ENCODE assay signal across 8 mouse cellular contexts in genomic region chr14:21854271-21854670, GRCm38 (mm10). TPM values are rescaled to one million over a fixed set of nuclear protein-coding genes. Genes with fewer than 3 reads are reported as not detected.
DNase-seq lines count a peak whose midpoint lies in the region; TF ChIP-seq lines count a peak whose summit lies in the region.
"Had no signal": no experiment of that assay in that cellular context is flagged by ENCODE, and none has a peak within 500 bp of the region (broad histone marks: within the 10 kb centered on the region; RNA-seq: fewer than 3 reads in every experiment).

No protein-coding gene starts in this region.

- TF ChIP-seq RAD21 in MEL (IDR thresholded peaks at IDR 0.05; ENCODE audit: low read depth, low read length) = no peak

- TF ChIP-seq EP300 in MEL (IDR thresholded peaks at IDR 0.05; ENCODE audit: low read depth in 1 of 2, low read length in 2 of 2) = no peak

- no peak for TF ChIP-seq CTCF in kidney, adult 2 months (conservative IDR thresholded peaks at IDR 0.05; ENCODE audit: insufficient read depth, insufficient read length, low read depth, low read length)
- TF ChIP-seq CTCF in MEL (IDR thresholded peaks at IDR 0.05 in 2 of 3, conservative IDR thresholded peaks at IDR 0.05 in 1 of 3; ENCODE audit: control insufficient read depth in 1 of 3, insufficient read depth in 1 of 3, low read depth in 2 of 3, low read length in 3 of 3, poor library complexity in 1 of 3, severe bottlenecking in 1 of 3) = no peak
- no peak for TF ChIP-seq CTCF in brain, embryonic 14.5 days (IDR thresholded peaks at IDR 0.05; ENCODE audit: borderline replicate concordance, extremely low read depth, insufficient read depth, insufficient read length)

- H3K4me3 ChIP-seq in kidney, adult 2 months (ENCODE audit: insufficient read depth, low read depth, low read length) = no peak overlapping the region
- no peak overlapping the region for H3K4me3 ChIP-seq in MEL (ENCODE audit: control insufficient read depth in 1 of 2, insufficient read depth in 1 of 2, low read depth in 2 of 2, low read length in 2 of 2)
- no peak overlapping the region for H3K4me3 ChIP-seq in limb, embryonic 10.5 days

- peak; percentile 35 for DNase-seq in kidney, adult 2 months
- DNase-seq in kidney, adult 9 months = no peak
- no peak for DNase-seq in MEL (ENCODE audit: low read depth, low spot score)
- DNase-seq in brain, embryonic 14.5 days (ENCODE audit: low read depth) = peak; percentile 17
- DNase-seq in limb, embryonic 10.5 days (ENCODE audit: low spot score) = no peak
- no peak for DNase-seq in adrenal gland, adult (ENCODE audit: inconsistent age in 2 of 2, low spot score in 1 of 2)
- no peak for DNase-seq in ovary, adult 18-20 months (ENCODE audit: low spot score)

- no peaks in the 10 kb centered on the region; the same call in 1 of the 2 replicates for H3K79me2 ChIP-seq in MEL (ENCODE audit: control insufficient read depth, insufficient read depth, low read length, poor library complexity)

- no peak for TF ChIP-seq POLR2A in kidney, adult 2 months (IDR thresholded peaks at IDR 0.05; ENCODE audit: low read depth, low read length)
- no peak for TF ChIP-seq POLR2A in MEL (IDR thresholded peaks at IDR 0.05; ENCODE audit: control insufficient read depth in 1 of 2, insufficient read depth in 1 of 2, low read depth in 1 of 2, low read length in 2 of 2, poor library complexity in 1 of 2)
- TF ChIP-seq POLR2A in brain, embryonic 14.5 days (IDR thresholded peaks at IDR 0.05; ENCODE audit: borderline replicate concordance, extremely low read depth, insufficient read depth, insufficient read length, poor library complexity, severe bottlenecking) = no peak

- H3K9me3 ChIP-seq in MEL (replicated peaks; ENCODE audit: insufficient read depth, low read length) = no peaks in the 10 kb centered on the region
- H3K9me3 ChIP-seq in limb, embryonic 10.5 days (replicated peaks) = no peaks in the 10 kb centered on the region
- H3K9me3 ChIP-seq: G1E had no signal

- H3K9ac ChIP-seq in MEL (ENCODE audit: control insufficient read depth, low read depth, low read length, poor library complexity, severe bottlenecking) = peak overlapping the region; percentile 72; the same call in 1 of the 2 replicates

- H3K36me3 ChIP-seq in kidney, adult 2 months (ENCODE audit: control insufficient read depth, insufficient read depth, low read length) = no peaks in the 10 kb centered on the region
- peaks cover 0 to 18% of the 10 kb centered on the region in 2 experiments; a peak in 2 of 4 replicates for H3K36me3 ChIP-seq in MEL (ENCODE audit: control insufficient read depth in 1 of 2, insufficient read depth in 2 of 2, low read length in 2 of 2)
- no peaks in the 10 kb centered on the region for H3K36me3 ChIP-seq in limb, embryonic 10.5 days

- no peaks in the 10 kb centered on the region for H3K27me3 ChIP-seq in kidney, adult 2 months (replicated peaks; ENCODE audit: control insufficient read depth, insufficient read depth, low read length)
- H3K27me3 ChIP-seq in MEL (ENCODE audit: control insufficient read depth in 1 of 2, insufficient read depth in 2 of 2, low read length in 2 of 2) = no peaks in the 10 kb centered on the region
- H3K27me3 ChIP-seq in limb, embryonic 10.5 days (ENCODE audit: low read depth, poor library complexity, severe bottlenecking) = peaks cover 55% of the 10 kb centered on the region

- 56% methylated on average over 9 of the region's 9 CpGs for WGBS in kidney, adult 2 months
- 85% methylated on average over 9 of the region's 9 CpGs for WGBS in limb, embryonic 10.5 days

- no peak overlapping the region for H3K27ac ChIP-seq in kidney, adult 2 months (ENCODE audit: insufficient read depth, low read depth, low read length)
- no peak overlapping the region for H3K27ac ChIP-seq in MEL (ENCODE audit: control insufficient read depth, low read depth, low read length)
- peak overlapping the region; percentile 81 for H3K27ac ChIP-seq in limb, embryonic 10.5 days

- H3K4me1 ChIP-seq in kidney, adult 2 months (ENCODE audit: control insufficient read depth, insufficient read depth, low read length) = no peaks in the 10 kb centered on the region
- H3K4me1 ChIP-seq in MEL (ENCODE audit: control insufficient read depth in 1 of 2, insufficient read depth in 2 of 2, low read length in 2 of 2) = peaks cover 7 to 26% of the 10 kb centered on the region in 2 experiments
- H3K4me1 ChIP-seq in limb, embryonic 10.5 days = peaks cover 84% of the 10 kb centered on the region

TF ChIP-seq in MEL, 35 proteins besides CTCF, POLR2A, EP300 and RAD21:
- no peak for TF ChIP-seq CHD1 (IDR thresholded peaks at IDR 0.05; ENCODE audit: low read depth, low read length)
- no peak for TF ChIP-seq KAT2A (conservative IDR thresholded peaks at IDR 0.05; ENCODE audit: low read depth, low read length)
- no peak for TF ChIP-seq HCFC1 (IDR thresholded peaks at IDR 0.05; ENCODE audit: low read depth, low read length)
- TF ChIP-seq MAX (IDR thresholded peaks at IDR 0.05; ENCODE audit: low read length) = no peak
- TF ChIP-seq GABPA (IDR thresholded peaks at IDR 0.05; ENCODE audit: low read depth, low read length) = no peak
- no peak for TF ChIP-seq BHLHE40 (IDR thresholded peaks at IDR 0.05; ENCODE audit: borderline replicate concordance, low read depth, low read length)
- TF ChIP-seq SMC3 (IDR thresholded peaks at IDR 0.05; ENCODE audit: low read depth, low read length) = no peak
- no peak for TF ChIP-seq MYC (IDR thresholded peaks at IDR 0.05; ENCODE audit: low read depth, low read length)
- TF ChIP-seq TCF12 (IDR thresholded peaks at IDR 0.05; ENCODE audit: low read depth, low read length) = no peak
- TF ChIP-seq POLR2AphosphoS2 (IDR thresholded peaks at IDR 0.05; ENCODE audit: low read length) = no peak
- no peak for TF ChIP-seq POLR2AphosphoS5 (IDR thresholded peaks at IDR 0.05; ENCODE audit: borderline replicate concordance, low read depth, low read length)
- no peak for TF ChIP-seq MEF2A (IDR thresholded peaks at IDR 0.05; ENCODE audit: extremely low read depth, insufficient replicate concordance, low read depth, low read length, poor library complexity, severe bottlenecking)
- no peak for TF ChIP-seq MYB (IDR thresholded peaks at IDR 0.05; ENCODE audit: low read depth, low read length)

RNA-seq across cellular contexts. Expression of gene Comtd1, which starts 5.5 kb away (rescaled TPM):
- polyA plus RNA-seq in kidney, adult 2 months (2012; rRNA removed) = 30.3 and 35.2 TPM in 2 replicates
- 31.1 and 36.4 TPM in 2 replicates for total RNA-seq in MEL (2012; rRNA removed)
- polyA plus RNA-seq in MEL (2012; ENCODE audit: insufficient read depth in 1 of 2, insufficient read length in 2 of 2, low read depth in 1 of 2, low replicate concordance in 2 of 2, missing spikeins in 1 of 2) = 10 to 100 TPM in 1 of 2 experiments, not detected in 1; 35.7 TPM
- polyA plus RNA-seq in brain, embryonic 14.5 days (2012; rRNA removed) = 24.4 and 26.9 TPM in 2 replicates
- 20.9 and 29.8 TPM in 2 replicates for polyA plus RNA-seq in limb, embryonic 10.5 days (2016; fragmentation: Nextera tagmentation; extraction: Ambion mirVana)

RNA-seq across cellular contexts. Expression of gene Vdac2, which starts 29.2 kb away (rescaled TPM):
- 140 and 166 TPM in 2 replicates for polyA plus RNA-seq in kidney, adult 2 months (2012; rRNA removed)
- total RNA-seq in MEL (2012; rRNA removed) = 247 and 248 TPM in 2 replicates
- 100 to 1,000 TPM in 1 of 2 experiments, 10 to 100 TPM in 1; 74.9 to 327 TPM for polyA plus RNA-seq in MEL (2012; ENCODE audit: insufficient read depth in 1 of 2, insufficient read length in 2 of 2, low read depth in 1 of 2, low replicate concordance in 2 of 2, missing spikeins in 1 of 2)
- polyA plus RNA-seq in brain, embryonic 14.5 days (2012; rRNA removed) = 140 and 150 TPM in 2 replicates
- 301 and 316 TPM in 2 replicates for polyA plus RNA-seq in limb, embryonic 10.5 days (2016; fragmentation: Nextera tagmentation; extraction: Ambion mirVana)

Comparison
In these comparisons a context has a peak if more than half of its experiments do, and no peak if none do; other contexts are left out.
1. DNase-seq: peak in kidney, adult 2 months (single experiment) and brain, embryonic 14.5 days (single experiment); none in kidney, adult 9 months (single experiment), MEL (single experiment), limb, embryonic 10.5 days (single experiment), adrenal gland, adult (0 of 2) and ovary, adult 18-20 months (single experiment).